Mouse (Mus musculus): ENCODE results near the gene Bhlha15.

The Bhlha15 gene

GRCm38 (mm10) chr5:144234714-144235113 is 44.6 kb downstream of the Bhlha15 start:
- no peak for DNase-seq

- DNase-seq = no peak
Measured at GRCm38 (mm10) chr5:144238969-144239368, 48.9 kb downstream of the Bhlha15 start.
